Mouse (Mus musculus) adrenal gland, adult 2 months (tissue): ENCODE data around the gene Masp1. TPM values are rescaled to one million over a fixed set of nuclear protein-coding genes. Genes with fewer than 3 reads are reported as not detected.

Source experiments
- DNase-seq: peaks from one replicate; pipeline ENCODE4 v3.0.0; 2021
- polyA plus RNA-seq: library from polyadenylated mRNA; depleted of rRNA; stranded (reverse); fragments of >200 nt; gene quantifications from 2 replicates; pipeline ENCODE4 v1.2.3, GENCODE M21; 2012
- total RNA-seq, 2 experiments: library from RNA; stranded (reverse); gene quantifications; 2 replicates each; pipeline ENCODE4 v1.2.3; 2021

The Masp1 gene
- total and polyA plus RNA-seq, 3 experiments = 46.1 to 169 (median 67.9) TPM

GRCm38 (mm10) chr16:23458906-23459588 lies 61.6 kb downstream of the Masp1 start:
- no peak for DNase-seq

GRCm38 (mm10) chr16:23457338-23457737 lies 63.3 kb downstream of the Masp1 start:
- DNase-seq = no peak

GRCm38 (mm10) chr16:23456534-23456933 lies 64.1 kb downstream of the Masp1 start:
- peak; percentile 83 for DNase-seq

- DNase-seq = no peak
Measured at GRCm38 (mm10) chr16:23454376-23454775, 66.2 kb downstream of the Masp1 start.

GRCm38 (mm10) chr16:23452476-23452875 lies 68.1 kb downstream of the Masp1 start:
- peak; percentile 62 for DNase-seq

- DNase-seq = no peak
Measured at GRCm38 (mm10) chr16:23450816-23451215, 69.8 kb downstream of the Masp1 start.

- DNase-seq = peak; percentile 46
Measured at GRCm38 (mm10) chr16:23449946-23450345, 70.7 kb downstream of the Masp1 start.

GRCm38 (mm10) chr16:23444231-23444630 lies 76.4 kb downstream of the Masp1 start:
- DNase-seq = peak; percentile 70

- DNase-seq = no peak
Measured at GRCm38 (mm10) chr16:23437404-23438166, 83.0 kb downstream of the Masp1 start.

GRCm38 (mm10) chr16:23429991-23430390 lies 90.6 kb downstream of the Masp1 start:
- no peak for DNase-seq

- no peak for DNase-seq
Measured at GRCm38 (mm10) chr16:23428647-23429319, 91.8 kb downstream of the Masp1 start, which contains the start of gene Rtp1. Gene Rtp1, plus strand, starts transcription at chr16:23429133.

GRCm38 (mm10) chr16:23427701-23428100 lies 92.9 kb downstream of the Masp1 start:
- DNase-seq = peak; percentile 74

GRCm38 (mm10) chr16:23423825-23424224 lies 96.8 kb downstream of the Masp1 start:
- no peak for DNase-seq

GRCm38 (mm10) chr16:23419565-23420085 lies 101.0 kb downstream of the Masp1 start:
- no peak for DNase-seq

- no peak for DNase-seq
Measured at GRCm38 (mm10) chr16:23417456-23418240, 103.0 kb downstream of the Masp1 start.

- no peak for DNase-seq
Measured at GRCm38 (mm10) chr16:23416657-23417293, 103.8 kb downstream of the Masp1 start.

GRCm38 (mm10) chr16:23416261-23416656 lies 104.4 kb downstream of the Masp1 start:
- DNase-seq = peak; percentile 32

GRCm38 (mm10) chr16:23412930-23413329 lies 107.7 kb downstream of the Masp1 start:
- no peak for DNase-seq

GRCm38 (mm10) chr16:23403008-23403755 lies 117.4 kb downstream of the Masp1 start:
- DNase-seq = peak; percentile 69

GRCm38 (mm10) chr16:23401959-23402358 lies 118.7 kb downstream of the Masp1 start:
- DNase-seq = no peak
